Mouse (Mus musculus): ENCODE data around the gene Scgb1b30.

- TF ChIP-seq ZNF384 (IDR thresholded peaks at IDR 0.05; ENCODE audit: low read depth, low read length) = no peak
- no peak for TF ChIP-seq MAFK (IDR thresholded peaks at IDR 0.05; ENCODE audit: insufficient read depth, low read depth, low read length)
These were observed at the start of gene Scgb1b30 for GRCm38 (mm10) chr7:34094911-34095481.

All from ES-E14 (cell line).